Mouse (Mus musculus): ENCODE results near the gene Slc35g3. TPM values are rescaled to one million over a fixed set of nuclear protein-coding genes. Genes with fewer than 3 reads are reported as not detected.

The Slc35g3 gene
- polyA plus RNA-seq, 1 experiment: 0.16 TPM

- H3K4me1 ChIP-seq (ENCODE audit: control insufficient read depth, insufficient read depth, insufficient read length, low read length): peaks cover 19% of the 10 kb centered on the region
- TF ChIP-seq CTCF (IDR thresholded peaks at IDR 0.05; ENCODE audit: extremely low read depth, insufficient read length, insufficient replicate concordance, low read depth, low read length): peak; percentile 64
- TF ChIP-seq POLR2A (IDR thresholded peaks at IDR 0.05; ENCODE audit: low read depth, low read length): peak; percentile 14; the same call in 1 of the 2 replicates
- peak overlapping the region; percentile 77 for H3K27ac ChIP-seq (ENCODE audit: insufficient read depth, low read depth, low read length)
Observed at GRCm38 (mm10) chr11:69803786-69804651, 42.3 kb upstream of the Slc35g3 start.

GRCm38 (mm10) chr11:69803328-69803727 lies 41.6 kb upstream of the Slc35g3 start:
- Histone ChIP-seq H3K4me3 (ENCODE audit: low read depth, low read length) (peak overlapping the region; percentile 64), H3K27me3 (ENCODE audit: control insufficient read depth, insufficient read depth, low read length) (0 out of 2 replicates have a peak, but pooled peaks cover 4% of the 10 kb centered on the region), H3K4me1 (ENCODE audit: control insufficient read depth, insufficient read depth, insufficient read length, low read length) (peaks cover 19% of the 10 kb centered on the region), H3K36me3 (ENCODE audit: control insufficient read depth, insufficient read depth, low read length) (no peaks in the 10 kb centered on the region), H3K27ac (ENCODE audit: insufficient read depth, low read depth, low read length) (peak overlapping the region; percentile 77)
- 2% methylated on average over 12 of the region's 12 CpGs for WGBS
- no peak for TF ChIP-seq CTCF (IDR thresholded peaks at IDR 0.05; ENCODE audit: extremely low read depth, insufficient read length, insufficient replicate concordance, low read depth, low read length)
- TF ChIP-seq POLR2A (IDR thresholded peaks at IDR 0.05; ENCODE audit: low read depth, low read length): no peak

More at GRCm38 (mm10) chr11:69803786-69804651, 42.3 kb upstream of the Slc35g3 start:
- Histone ChIP-seq H3K36me3 (ENCODE audit: control insufficient read depth, insufficient read depth, low read length) (no peaks in the 10 kb centered on the region), H3K27me3 (ENCODE audit: control insufficient read depth, insufficient read depth, low read length) (0 out of 2 replicates have a peak, but pooled peaks cover 4% of the 10 kb centered on the region), H3K4me3 (ENCODE audit: low read depth, low read length) (peak overlapping the region; percentile 64)
- WGBS: 1% methylated on average over 60 of the region's 60 CpGs

GRCm38 (mm10) chr11:69802648-69803105 lies 40.9 kb upstream of the Slc35g3 start:
- no peak for TF ChIP-seq CTCF (IDR thresholded peaks at IDR 0.05; ENCODE audit: extremely low read depth, insufficient read length, insufficient replicate concordance, low read depth, low read length)
- peak; percentile 84 for TF ChIP-seq POLR2A (IDR thresholded peaks at IDR 0.05; ENCODE audit: low read depth, low read length)
- peaks cover 19% of the 10 kb centered on the region for H3K4me1 ChIP-seq (ENCODE audit: control insufficient read depth, insufficient read depth, insufficient read length, low read length)
- under 1% methylated on average over 33 of the region's 33 CpGs for WGBS
- H3K4me3 ChIP-seq (ENCODE audit: low read depth, low read length): peak overlapping the region; percentile 64
- H3K36me3 ChIP-seq (ENCODE audit: control insufficient read depth, insufficient read depth, low read length): no peaks in the 10 kb centered on the region
- H3K27ac ChIP-seq (ENCODE audit: insufficient read depth, low read depth, low read length): peak overlapping the region; percentile 17; the same call in 1 of the 2 replicates
- 0 out of 2 replicates have a peak, but pooled peaks cover 4% of the 10 kb centered on the region for H3K27me3 ChIP-seq (ENCODE audit: control insufficient read depth, insufficient read depth, low read length)

GRCm38 (mm10) chr11:69801379-69801977 lies 39.7 kb upstream of the Slc35g3 start, which contains the start of gene Fgf11:
TSS of gene Fgf11 (minus strand) at chr11:69801857.
- peaks cover 19% of the 10 kb centered on the region for H3K4me1 ChIP-seq (ENCODE audit: control insufficient read depth, insufficient read depth, insufficient read length, low read length)
- 0 out of 2 replicates have a peak, but pooled peaks cover 4% of the 10 kb centered on the region for H3K27me3 ChIP-seq (ENCODE audit: control insufficient read depth, insufficient read depth, low read length)
- no peaks in the 10 kb centered on the region for H3K36me3 ChIP-seq (ENCODE audit: control insufficient read depth, insufficient read depth, low read length)
- H3K27ac ChIP-seq (ENCODE audit: insufficient read depth, low read depth, low read length): peak within 1 kb of the TSS; percentile 17; the same call in 1 of the 2 replicates
- TF ChIP-seq POLR2A (IDR thresholded peaks at IDR 0.05; ENCODE audit: low read depth, low read length): no peak
- TF ChIP-seq CTCF (IDR thresholded peaks at IDR 0.05; ENCODE audit: extremely low read depth, insufficient read length, insufficient replicate concordance, low read depth, low read length): no peak
- H3K4me3 ChIP-seq (ENCODE audit: low read depth, low read length): peak within 1 kb of the TSS; percentile 64
- WGBS: 4% methylated on average over 33 of the region's 33 CpGs

- WGBS: 7% methylated on average over 36 of the region's 36 CpGs
- Histone ChIP-seq H3K4me1 (ENCODE audit: control insufficient read depth, insufficient read depth, insufficient read length, low read length) (peaks cover 20% of the 10 kb centered on the region), H3K36me3 (ENCODE audit: control insufficient read depth, insufficient read depth, low read length) (no peaks in the 10 kb centered on the region), H3K4me3 (ENCODE audit: low read depth, low read length) (peak overlapping the region; percentile 60), H3K27ac (ENCODE audit: insufficient read depth, low read depth, low read length) (no peak overlapping the region), H3K27me3 (ENCODE audit: control insufficient read depth, insufficient read depth, low read length) (0 out of 2 replicates have a peak, but pooled peaks cover 4% of the 10 kb centered on the region)
- TF ChIP-seq CTCF (IDR thresholded peaks at IDR 0.05; ENCODE audit: extremely low read depth, insufficient read length, insufficient replicate concordance, low read depth, low read length): no peak
- TF ChIP-seq POLR2A (IDR thresholded peaks at IDR 0.05; ENCODE audit: low read depth, low read length): no peak
Observed at GRCm38 (mm10) chr11:69800392-69801197, 38.8 kb upstream of the Slc35g3 start.

GRCm38 (mm10) chr11:69800138-69800391 lies 38.3 kb upstream of the Slc35g3 start:
- Histone ChIP-seq H3K36me3 (ENCODE audit: control insufficient read depth, insufficient read depth, low read length) (no peaks in the 10 kb centered on the region), H3K27ac (ENCODE audit: insufficient read depth, low read depth, low read length) (no peak overlapping the region), H3K4me1 (ENCODE audit: control insufficient read depth, insufficient read depth, insufficient read length, low read length) (peaks cover 21% of the 10 kb centered on the region), H3K27me3 (ENCODE audit: control insufficient read depth, insufficient read depth, low read length) (0 out of 2 replicates have a peak, but pooled peaks cover 4% of the 10 kb centered on the region), H3K4me3 (ENCODE audit: low read depth, low read length) (no peak overlapping the region)
- no peak for TF ChIP-seq CTCF (IDR thresholded peaks at IDR 0.05; ENCODE audit: extremely low read depth, insufficient read length, insufficient replicate concordance, low read depth, low read length)
- TF ChIP-seq POLR2A (IDR thresholded peaks at IDR 0.05; ENCODE audit: low read depth, low read length): no peak
- whole genome bisulfite sequencing: 31% methylated on average over 11 of the region's 11 CpGs
